Comparison of ENCODE assay signal across 8 mouse cellular contexts in the genomic region with DNA sequence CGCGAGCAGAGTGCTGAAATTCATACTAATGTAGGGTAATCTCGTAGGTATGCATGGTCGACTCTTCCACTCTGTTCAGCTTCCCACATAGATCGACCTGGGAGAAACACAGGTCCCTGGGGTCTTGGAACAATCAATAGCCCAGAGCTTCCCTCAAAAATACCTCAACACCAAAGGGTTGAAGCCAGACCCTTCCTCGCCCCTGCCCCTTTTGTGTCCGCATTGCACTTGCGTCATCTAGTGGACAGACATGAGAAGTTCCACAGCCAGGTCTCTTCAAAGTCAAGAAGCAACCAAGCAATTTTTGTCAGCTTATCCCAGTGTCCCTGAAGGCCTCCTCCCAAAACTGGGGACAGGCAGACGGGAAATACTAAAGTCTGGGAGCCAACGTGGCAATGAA.
DNase-seq lines count a peak whose midpoint lies in the region; ATAC-seq and TF ChIP-seq lines count a peak whose summit lies in the region.

No protein-coding gene starts in this region.

- ATAC-seq in hindbrain, postnatal 0 days, result peak; percentile 73
- ATAC-seq in neural tube, embryonic 15.5 days (ENCODE audit: low FRiP score), result peak; percentile 53; the same call in 1 of the 2 replicates
- no peak for ATAC-seq in cerebellum, adult (ENCODE audit: insufficient number of reproducible peaks, low FRiP score, low TSS enrichment)

- TF ChIP-seq EP300 in heart, adult 2 months (IDR thresholded peaks at IDR 0.05; ENCODE audit: insufficient read depth, low read depth, low read length), result no peak

- H3K4me2 ChIP-seq in hindbrain, postnatal 0 days (ENCODE audit: low read depth, low read length), result peak overlapping the region; percentile 27
- H3K4me2 ChIP-seq in neural tube, embryonic 15.5 days, result peak overlapping the region; percentile 48

- intact Hi-C loops in heart, adult 2 months (cut with DNase I), result loop anchor here (2.0 kb wide), 1 partner anchor 303 kb away; no protein-coding TSS in a partner anchor

- H3K4me3 ChIP-seq in heart, adult 2 months, result no peak overlapping the region
- H3K4me3 ChIP-seq in hindbrain, postnatal 0 days (ENCODE audit: low read length), result no peak overlapping the region
- no peak overlapping the region for H3K4me3 ChIP-seq in neural tube, embryonic 15.5 days (replicated peaks)

- TF ChIP-seq CTCF in heart, adult 2 months (IDR thresholded peaks at IDR 0.05), result peak; percentile 77
- TF ChIP-seq CTCF in hindbrain, postnatal 0 days (IDR thresholded peaks at IDR 0.05; ENCODE audit: low read depth), result peak; percentile 93

- H3K4me1 ChIP-seq in heart, adult 2 months (ENCODE audit: control insufficient read depth, insufficient read depth, low read length), result no peaks in the 10 kb centered on the region
- H3K4me1 ChIP-seq in hindbrain, postnatal 0 days (ENCODE audit: insufficient read depth, low read length), result no peaks in the 10 kb centered on the region
- H3K4me1 ChIP-seq in neural tube, embryonic 15.5 days, result no peaks in the 10 kb centered on the region

- DNase-seq in heart, adult 2 months, result no peak
- DNase-seq in heart, adult 8-10 months (ENCODE audit: low spot score), result no peak
- DNase-seq in 3T3-L1 (ENCODE audit: low read depth, low spot score), result peak; percentile 36
- peak; percentile 70 for DNase-seq in embryo, embryonic 11 days
- DNase-seq in hindbrain, postnatal 0 days (ENCODE audit: low spot score), result peak; percentile 75
- DNase-seq in c-Kit-positive CD71-positive TER-119-positive erythroid progenitor cells, embryonic 14.5 days (ENCODE audit: low spot score), result no peak

- H3K36me3 ChIP-seq in heart, adult 2 months (ENCODE audit: control insufficient read depth, insufficient read depth, low read length), result no peaks in the 10 kb centered on the region
- no peaks in the 10 kb centered on the region for H3K36me3 ChIP-seq in hindbrain, postnatal 0 days (ENCODE audit: insufficient read depth, low read length)
- H3K36me3 ChIP-seq in neural tube, embryonic 15.5 days, result no peaks in the 10 kb centered on the region

- TF ChIP-seq POLR2A in heart, adult 2 months (IDR thresholded peaks at IDR 0.05; ENCODE audit: insufficient read depth, low read depth, low read length), result no peak

- no peaks in the 10 kb centered on the region for H3K27me3 ChIP-seq in heart, adult 2 months (ENCODE audit: control insufficient read depth, insufficient read depth, low read length)
- no peaks in the 10 kb centered on the region for H3K27me3 ChIP-seq in hindbrain, postnatal 0 days (ENCODE audit: insufficient read depth, low read length)
- H3K27me3 ChIP-seq in neural tube, embryonic 15.5 days (replicated peaks), result no peaks in the 10 kb centered on the region; the same call in 1 of the 2 replicates

- H3K9ac ChIP-seq in heart, adult 2 months (ENCODE audit: low read depth, low read length), result no peak overlapping the region
- H3K9ac ChIP-seq in hindbrain, postnatal 0 days (replicated peaks; ENCODE audit: low read length), result no peak overlapping the region
- H3K9ac ChIP-seq in neural tube, embryonic 15.5 days (replicated peaks), result no peak overlapping the region

- no peaks in the 10 kb centered on the region for H3K9me3 ChIP-seq in hindbrain, postnatal 0 days (ENCODE audit: low read length)
- H3K9me3 ChIP-seq in neural tube, embryonic 15.5 days (replicated peaks), result no peaks in the 10 kb centered on the region

- WGBS in heart, adult 2 months, result 17% methylated on average over 10 of the region's 10 CpGs
- WGBS in hindbrain, postnatal 0 days, result 25% methylated on average over 10 of the region's 10 CpGs
- 27% methylated on average over 10 of the region's 10 CpGs for WGBS in neural tube, embryonic 15.5 days

- H3K79me2 ChIP-seq in heart, adult 2 months (replicated peaks; ENCODE audit: control insufficient read depth, insufficient read depth, low read length), result no peaks in the 10 kb centered on the region

- H3K27ac ChIP-seq in heart, adult 2 months, result no peak overlapping the region
- H3K27ac ChIP-seq in hindbrain, postnatal 0 days, result no peak overlapping the region
- no peak overlapping the region for H3K27ac ChIP-seq in neural tube, embryonic 15.5 days (replicated peaks)

Comparison
In these comparisons a context has a peak if more than half of its experiments do, and no peak if none do; other contexts are left out.
1. DNase-seq: peak in 3T3-L1 (single experiment), embryo, embryonic 11 days (single experiment) and hindbrain, postnatal 0 days (single experiment); none in heart, adult 2 months (0 of 2), heart, adult 8-10 months (single experiment) and c-Kit-positive CD71-positive TER-119-positive erythroid progenitor cells, embryonic 14.5 days (single experiment).